Mouse (Mus musculus): ENCODE data around the gene Kdm5c.

Gene Kdm5c

GRCm38 (mm10) chrX:152232781-152233763 is at the start of gene Kdm5c:
TSS of gene Kdm5c (plus strand) at chrX:152233020.
- peak; percentile 92 to 99 for DNase-seq

GRCm38 (mm10) chrX:152187151-152187550 is 45.7 kb upstream of the Kdm5c start:
- DNase-seq = no peak

GRCm38 (mm10) chrX:152191266-152191665 is 41.6 kb upstream of the Kdm5c start:
- no peak for DNase-seq

- no peak for DNase-seq
Measured at GRCm38 (mm10) chrX:152197814-152198648, 34.8 kb upstream of the Kdm5c start.

- peak in 1 of 2 experiments; percentile 15 for DNase-seq
Measured at GRCm38 (mm10) chrX:152201737-152202421, 30.9 kb upstream of the Kdm5c start.

GRCm38 (mm10) chrX:152202422-152203103 is 30.3 kb upstream of the Kdm5c start:
- DNase-seq = no peak

GRCm38 (mm10) chrX:152203247-152203646 is 29.6 kb upstream of the Kdm5c start:
- DNase-seq = no peak

GRCm38 (mm10) chrX:152205486-152205885 is 27.3 kb upstream of the Kdm5c start:
- DNase-seq = no peak

GRCm38 (mm10) chrX:152214703-152215102 is 18.1 kb upstream of the Kdm5c start:
- no peak for DNase-seq

GRCm38 (mm10) chrX:152218529-152218928 is 14.3 kb upstream of the Kdm5c start:
- no peak for DNase-seq

- DNase-seq = peak in 1 of 2 experiments; percentile 78
Measured at GRCm38 (mm10) chrX:152221721-152222120, 11.1 kb upstream of the Kdm5c start.

GRCm38 (mm10) chrX:152222226-152222625 is 10.6 kb upstream of the Kdm5c start:
- peak in 1 of 2 experiments; percentile 39 for DNase-seq

- DNase-seq = peak in 1 of 2 experiments; percentile 24
Measured at GRCm38 (mm10) chrX:152223313-152223712, 9.5 kb upstream of the Kdm5c start.

- DNase-seq = no peak
Measured at GRCm38 (mm10) chrX:152224280-152224679, 8.5 kb upstream of the Kdm5c start.

GRCm38 (mm10) chrX:152234125-152234524 is 1.3 kb downstream of the Kdm5c start:
- DNase-seq = no peak

- DNase-seq = no peak
Measured at GRCm38 (mm10) chrX:152235758-152236157, 2.9 kb downstream of the Kdm5c start.

- peak; percentile 20 to 24 for DNase-seq
Measured at GRCm38 (mm10) chrX:152243140-152243539, 10.3 kb downstream of the Kdm5c start.

- DNase-seq = no peak
Measured at GRCm38 (mm10) chrX:152244492-152245189, 11.8 kb downstream of the Kdm5c start.

GRCm38 (mm10) chrX:152271189-152271588 is 38.4 kb downstream of the Kdm5c start:
- DNase-seq = peak in 1 of 2 experiments; percentile 8

GRCm38 (mm10) chrX:152279384-152279783 is 46.6 kb downstream of the Kdm5c start:
- DNase-seq = no peak

GRCm38 (mm10) chrX:152284746-152285145 is 51.9 kb downstream of the Kdm5c start:
- no peak for DNase-seq

All from cerebellum, postnatal 10 days (tissue).